Mouse (Mus musculus) erythroblast, embryonic 14.5 days (primary cell): ENCODE measurements at regions not wholly inside any gene's neighbourhood (a gene's known extent, or its start where the extent isn't known, plus 50 kb on each side); places are given as distances from the start of the nearest gene placed in this dataset.
"Not testable (repeated sequence)": the region's sequence is repeated elsewhere in the genome, so short reads cannot be mapped to it uniquely, and the experiment has no call there.

ENCODE experiments used
- GATA1 ChIP-seq: IDR thresholded peaks from 2 replicates; pipeline ENCODE4 v1.6.1; 2012; ENCODE audit warnings: low read length, inconsistent platforms, mixed read lengths
- TAL1 ChIP-seq: IDR thresholded peaks from 3 replicates; pipeline ENCODE4 v1.6.1; 2012; ENCODE audit warnings: low read length, inconsistent platforms, mixed read lengths

DNA sequence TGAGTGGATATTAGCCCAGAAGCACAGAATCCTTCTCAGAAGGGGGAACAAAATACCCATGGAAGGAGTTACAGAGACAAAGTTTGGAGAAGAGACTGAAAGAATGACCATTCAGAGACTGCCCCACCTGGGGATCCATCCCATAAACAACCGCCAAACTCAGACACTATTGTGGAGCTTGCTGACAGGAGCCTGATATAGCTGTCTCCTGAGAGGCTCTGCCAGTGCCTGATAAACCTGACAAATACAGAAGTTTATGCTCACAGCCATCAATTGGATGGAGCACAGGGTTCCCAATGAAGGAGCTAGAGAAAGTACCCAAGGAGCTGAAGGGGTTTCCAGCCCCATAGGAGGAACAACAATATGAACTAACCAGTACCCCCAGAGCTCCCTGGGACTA, 254.1 kb upstream of the Nr5a2 start:
- TF ChIP-seq GATA1, TAL1: not testable (repeated sequence)
